Mouse (Mus musculus) embryonic fibroblast, embryonic 13.5 days (primary cell): Measurements from ENCODE around the gene Limd1.

ENCODE experiments used
- CTCF ChIP-seq: IDR thresholded peaks from 2 replicates; pipeline ENCODE4 v1.5.1; 2011; ENCODE audit warnings: mild to moderate bottlenecking, control low read depth, low read length, moderate library complexity, borderline replicate concordance; ENCODE audit not compliant: insufficient read depth
- POLR2A ChIP-seq: IDR thresholded peaks from 2 replicates; pipeline ENCODE4 v1.6.1; 2011; ENCODE audit warnings: low read depth, mild to moderate bottlenecking, control low read depth, low read length, moderate library complexity

- no peak for TF ChIP-seq CTCF
- no peak for TF ChIP-seq POLR2A
Observed at GRCm38 (mm10) chr9:123506270-123507146, 28.0 kb downstream of the Limd1 start.
